Mouse (Mus musculus) midbrain, embryonic 11.5 days (tissue): ENCODE measurements around the gene Dclre1b. TPM values are rescaled to one million over a fixed set of nuclear protein-coding genes. Genes with fewer than 3 reads are reported as not detected.
"Not testable (repeated sequence)": the region's sequence is repeated elsewhere in the genome, so short reads cannot be mapped to it uniquely, and the experiment has no call there.

ENCODE experiments used
- ATAC-seq: fragments of 200-750 bp; cut with Nextera tagmentation; 2 replicates; pipeline ENCODE4 v1.8.0; 2017; ENCODE audit warnings: moderate TSS enrichment, moderate library complexity; ENCODE audit not compliant: low FRiP score
- DNase-seq: peaks from one replicate; pipeline ENCODE4 v3.0.0; 2015; ENCODE audit warnings: low spot score; ENCODE audit errors: missing footprints
- H3K27ac ChIP-seq: fragments of 300-500 bp; sonication (generic); 2 replicates; pipeline ENCODE4 v1.5.1; 2014; ENCODE audit warnings: low read depth, low read length
- H3K27me3 ChIP-seq: fragments of 300-500 bp; sonication (generic); 2 replicates; pipeline ENCODE4 v1.6.1; 2014; ENCODE audit warnings: mild to moderate bottlenecking, low read length, moderate library complexity, mixed read lengths; ENCODE audit not compliant: control insufficient read depth, insufficient read depth
- H3K36me3 ChIP-seq: fragments of 300-500 bp; sonication (generic); 2 replicates; pipeline ENCODE4 v1.6.1; 2014; ENCODE audit warnings: mild to moderate bottlenecking, low read length, moderate library complexity, mixed read lengths; ENCODE audit not compliant: control insufficient read depth, insufficient read depth
- H3K4me1 ChIP-seq: fragments of 300-500 bp; sonication (generic); 2 replicates; pipeline ENCODE4 v1.6.1; 2014; ENCODE audit warnings: low read length; ENCODE audit not compliant: control insufficient read depth, insufficient read depth
- H3K4me2 ChIP-seq: fragments of 300-500 bp; sonication (generic); 2 replicates; pipeline ENCODE4 v1.6.1; 2014; ENCODE audit warnings: mild to moderate bottlenecking, moderate library complexity
- H3K4me3 ChIP-seq: fragments of 300-500 bp; sonication (generic); 2 replicates; pipeline ENCODE4 v1.5.1; 2014; ENCODE audit warnings: low read depth, low read length
- H3K9ac ChIP-seq: fragments of 300-500 bp; sonication (generic); 2 replicates; pipeline ENCODE4 v1.6.1; 2014; ENCODE audit warnings: low read length
- H3K9me3 ChIP-seq: fragments of 300-500 bp; sonication (generic); 2 replicates; pipeline ENCODE4 v1.6.1; 2016; ENCODE audit warnings: low read length; ENCODE audit not compliant: control insufficient read depth
- WGBS: fragments of 180-500 bp; shearing (Covaris S2); extraction: QIAGEN DNeasy Blood & Tissue Kit; methylation state at CpG from one replicate; pipeline ENCODE4 v1.1.7; 2014; 5-methylcytosine and 5-hydroxymethylcytosine counted together
- polyA plus RNA-seq: library from polyadenylated mRNA; unstranded; fragments of >200 nt; fragmentation: Nextera tagmentation; extraction: Ambion mirVana; gene quantifications from 2 replicates; pipeline ENCODE4 v1.2.1, GENCODE M21; 2014

The Dclre1b gene
- polyA plus RNA-seq, 1 experiment from 2014 or later: 36.3 TPM

DNA sequence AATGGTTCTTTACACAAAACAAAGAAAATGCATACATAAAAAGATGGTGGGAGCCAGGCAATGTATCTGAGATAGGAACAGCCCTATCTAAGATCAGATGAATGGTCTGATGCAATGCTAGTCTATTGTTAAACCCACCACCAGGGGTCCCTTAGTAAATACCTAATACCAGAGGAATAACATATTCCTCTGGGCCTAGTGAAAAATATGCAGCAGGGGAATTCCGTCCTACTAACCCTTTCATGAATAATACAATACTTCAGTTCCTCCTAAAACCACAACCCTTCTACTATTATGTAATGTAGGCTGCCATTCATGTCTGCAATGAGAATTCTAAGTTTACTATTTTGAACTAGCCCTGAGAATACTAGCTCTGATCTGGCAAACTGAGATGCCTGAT is 21.4 kb upstream of the Dclre1b start:
- not testable (repeated sequence) for H3K27ac ChIP-seq, H3K4me1 ChIP-seq, H3K36me3 ChIP-seq, H3K9me3 ChIP-seq, H3K9ac ChIP-seq, DNase-seq, H3K4me2 ChIP-seq, H3K27me3 ChIP-seq, H3K4me3 ChIP-seq, ATAC-seq
- 73% methylated on average over 1 of the region's 1 CpGs for WGBS

DNA sequence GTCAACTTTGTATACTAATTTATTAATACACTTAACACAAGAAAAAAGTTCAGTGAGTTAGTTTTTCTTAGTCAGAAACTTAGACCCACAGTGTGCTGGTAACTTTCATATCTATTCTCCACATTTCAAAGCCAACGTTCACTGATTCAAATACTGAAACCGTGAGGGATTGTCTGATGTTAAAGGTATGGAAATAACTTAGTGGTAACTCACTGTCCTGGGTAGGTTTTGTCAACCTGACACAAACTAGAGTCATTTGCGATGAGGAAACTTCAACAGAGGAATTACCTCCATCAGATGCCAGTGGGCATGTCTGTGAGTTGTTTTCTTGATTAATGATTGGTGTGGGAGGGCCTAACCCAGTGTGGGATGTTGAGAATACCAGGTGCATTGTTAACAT is 19.8 kb upstream of the Dclre1b start:
- no peak overlapping the region for H3K4me2 ChIP-seq
- no peaks in the 10 kb centered on the region for H3K4me1 ChIP-seq
- ATAC-seq: no peak
- H3K36me3 ChIP-seq: no peaks in the 10 kb centered on the region
- no peaks in the 10 kb centered on the region for H3K27me3 ChIP-seq
- 88% methylated on average over 3 of the region's 3 CpGs for WGBS
- H3K27ac ChIP-seq: no peak overlapping the region
- no peak for DNase-seq
- no peaks in the 10 kb centered on the region for H3K9me3 ChIP-seq
- no peak overlapping the region for H3K9ac ChIP-seq
- H3K4me3 ChIP-seq: no peak overlapping the region

DNA sequence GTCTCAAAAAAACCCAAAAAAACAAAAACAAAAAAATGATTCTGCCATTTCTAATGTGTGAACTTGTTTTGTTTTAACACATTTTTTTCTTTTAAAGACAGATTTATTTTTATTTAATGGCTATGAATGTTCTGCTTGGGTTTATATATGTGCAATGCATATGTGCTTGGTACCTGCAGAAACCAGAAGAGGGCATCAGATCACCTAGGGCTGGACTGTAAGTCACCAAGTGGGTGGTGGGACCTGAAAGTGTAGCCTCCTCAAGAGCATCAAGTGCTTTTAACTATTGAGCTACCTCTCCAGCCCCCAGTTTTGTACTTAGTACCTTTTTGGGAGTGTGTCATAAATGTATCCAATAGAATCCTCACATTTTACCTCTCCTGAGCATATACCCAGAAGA is 18.3 kb upstream of the Dclre1b start:
- H3K4me2 ChIP-seq: no peak overlapping the region
- H3K9me3 ChIP-seq: no peaks in the 10 kb centered on the region
- H3K36me3 ChIP-seq: no peaks in the 10 kb centered on the region
- H3K4me1 ChIP-seq: no peaks in the 10 kb centered on the region
- DNase-seq: no peak
- H3K9ac ChIP-seq: no peak overlapping the region
- H3K27ac ChIP-seq: no peak overlapping the region
- no peak for ATAC-seq
- H3K4me3 ChIP-seq: no peak overlapping the region
- H3K27me3 ChIP-seq: no peaks in the 10 kb centered on the region

DNA sequence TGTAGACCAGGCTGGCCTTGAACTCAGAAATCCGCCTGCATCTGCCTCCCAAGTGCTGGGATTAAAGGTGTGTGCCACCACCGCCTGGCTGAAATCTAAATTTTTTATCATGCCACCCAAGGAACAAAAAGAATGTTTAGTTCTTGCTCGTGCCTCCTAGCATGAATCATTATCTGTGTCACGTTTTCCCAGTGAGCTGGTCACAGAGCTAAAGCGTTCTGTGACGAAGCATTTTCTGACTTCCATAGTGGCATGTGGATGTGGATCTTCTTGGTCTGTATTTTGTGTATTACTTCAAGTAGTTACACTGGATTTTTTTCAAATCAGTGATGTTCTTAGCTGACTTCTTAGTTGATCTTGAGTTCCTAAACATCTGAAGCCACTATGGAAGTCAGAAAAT is 1.7 kb upstream of the Dclre1b start:
- no peak overlapping the region for H3K4me3 ChIP-seq
- no peak overlapping the region for H3K4me2 ChIP-seq
- no peak overlapping the region for H3K9ac ChIP-seq
- H3K27ac ChIP-seq: no peak overlapping the region
- no peaks in the 10 kb centered on the region for H3K9me3 ChIP-seq
- DNase-seq (no peak), ATAC-seq (no peak)
- 0 out of 2 replicates have a peak, but pooled peaks cover 6% of the 10 kb centered on the region for H3K36me3 ChIP-seq
- WGBS: 92% methylated on average over 6 of the region's 6 CpGs
- H3K4me1 ChIP-seq: no peaks in the 10 kb centered on the region
- no peaks in the 10 kb centered on the region for H3K27me3 ChIP-seq

DNA sequence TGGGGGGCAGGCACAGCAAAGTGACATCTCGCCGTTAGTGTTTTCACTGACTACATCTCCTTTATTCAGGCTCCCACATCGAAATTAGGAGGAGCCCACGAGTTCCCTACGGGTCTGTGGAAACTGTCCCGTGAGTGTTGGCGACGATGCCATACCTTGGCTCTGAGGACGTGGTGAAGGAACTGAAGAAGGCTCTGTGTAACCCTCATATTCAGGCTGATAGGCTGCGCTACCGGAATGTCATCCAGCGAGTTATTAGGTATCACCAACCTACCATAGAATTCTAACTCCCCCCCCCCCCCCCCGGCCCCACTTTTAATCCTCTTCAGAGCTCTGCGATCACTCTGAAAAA is 531 bp upstream of the Dclre1b start:
- Histone ChIP-seq H3K27ac (peak overlapping the region; percentile 83), H3K4me3 (peak overlapping the region; percentile 57), H3K9me3 (no peaks in the 10 kb centered on the region), H3K36me3 (peaks cover 4% of the 10 kb centered on the region; the same call in 1 of the 2 replicates), H3K4me2 (peak overlapping the region; percentile 65), H3K4me1 (no peaks in the 10 kb centered on the region), H3K27me3 (no peaks in the 10 kb centered on the region), H3K9ac (peak overlapping the region; percentile 94)
- 2% methylated on average over 14 of the region's 14 CpGs for WGBS
- peak; percentile 54 for ATAC-seq
- no peak for DNase-seq

DNA sequence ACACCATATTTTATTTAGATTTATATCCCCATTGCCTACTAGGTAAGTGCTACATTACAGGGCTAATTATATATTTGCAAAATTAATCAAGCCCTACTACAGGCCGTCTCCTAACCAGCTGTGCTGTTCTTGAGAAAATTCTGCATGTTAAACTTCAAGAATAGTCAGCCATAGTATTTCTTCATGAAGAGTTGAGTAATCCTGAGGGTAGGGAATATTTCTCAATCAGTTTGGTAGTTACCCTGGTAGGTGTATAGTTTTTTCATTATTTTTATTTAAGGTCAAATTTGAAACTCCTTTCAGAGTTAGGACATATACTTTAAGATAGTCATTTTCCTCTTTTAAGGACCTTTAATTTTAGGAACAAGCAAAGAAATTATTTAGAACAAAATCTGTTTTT is 3.6 kb downstream of the Dclre1b start:
- ATAC-seq (no peak), DNase-seq (no peak)
- Histone ChIP-seq H3K9me3 (no peaks in the 10 kb centered on the region), H3K4me2 (no peak overlapping the region), H3K27me3 (no peaks in the 10 kb centered on the region), H3K27ac (no peak overlapping the region), H3K4me1 (no peaks in the 10 kb centered on the region), H3K4me3 (no peak overlapping the region), H3K36me3 (peaks cover 11% of the 10 kb centered on the region), H3K9ac (no peak overlapping the region)
- 88% methylated on average over 1 of the region's 1 CpGs for WGBS

DNA sequence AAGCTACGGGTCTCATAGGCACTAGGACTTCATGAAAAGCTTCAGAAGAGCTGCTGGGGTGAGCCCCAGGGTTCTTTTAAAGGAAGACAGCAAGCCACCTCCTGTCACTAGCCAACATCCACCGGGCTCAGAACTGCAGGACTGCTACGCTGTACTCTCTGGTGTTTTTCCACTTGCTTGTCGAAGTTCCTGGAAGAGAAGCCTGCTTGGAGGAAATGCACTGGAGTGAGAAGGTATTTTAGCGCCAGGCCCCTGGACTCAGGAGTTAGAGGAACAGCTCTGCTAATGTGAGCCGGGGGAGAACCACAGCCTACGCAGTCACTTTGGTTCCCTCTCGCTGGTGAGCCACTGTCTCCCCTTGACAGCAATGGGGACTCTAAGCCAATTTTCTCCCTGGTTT is 6.4 kb downstream of the Dclre1b start:
- Histone ChIP-seq H3K27me3 (no peaks in the 10 kb centered on the region), H3K4me2 (no peak overlapping the region), H3K4me3 (no peak overlapping the region), H3K9me3 (no peaks in the 10 kb centered on the region), H3K4me1 (no peaks in the 10 kb centered on the region), H3K9ac (no peak overlapping the region), H3K27ac (no peak overlapping the region), H3K36me3 (peaks cover 11% of the 10 kb centered on the region)
- 87% methylated on average over 8 of the region's 8 CpGs for WGBS
- ATAC-seq (no peak), DNase-seq (no peak)

DNA sequence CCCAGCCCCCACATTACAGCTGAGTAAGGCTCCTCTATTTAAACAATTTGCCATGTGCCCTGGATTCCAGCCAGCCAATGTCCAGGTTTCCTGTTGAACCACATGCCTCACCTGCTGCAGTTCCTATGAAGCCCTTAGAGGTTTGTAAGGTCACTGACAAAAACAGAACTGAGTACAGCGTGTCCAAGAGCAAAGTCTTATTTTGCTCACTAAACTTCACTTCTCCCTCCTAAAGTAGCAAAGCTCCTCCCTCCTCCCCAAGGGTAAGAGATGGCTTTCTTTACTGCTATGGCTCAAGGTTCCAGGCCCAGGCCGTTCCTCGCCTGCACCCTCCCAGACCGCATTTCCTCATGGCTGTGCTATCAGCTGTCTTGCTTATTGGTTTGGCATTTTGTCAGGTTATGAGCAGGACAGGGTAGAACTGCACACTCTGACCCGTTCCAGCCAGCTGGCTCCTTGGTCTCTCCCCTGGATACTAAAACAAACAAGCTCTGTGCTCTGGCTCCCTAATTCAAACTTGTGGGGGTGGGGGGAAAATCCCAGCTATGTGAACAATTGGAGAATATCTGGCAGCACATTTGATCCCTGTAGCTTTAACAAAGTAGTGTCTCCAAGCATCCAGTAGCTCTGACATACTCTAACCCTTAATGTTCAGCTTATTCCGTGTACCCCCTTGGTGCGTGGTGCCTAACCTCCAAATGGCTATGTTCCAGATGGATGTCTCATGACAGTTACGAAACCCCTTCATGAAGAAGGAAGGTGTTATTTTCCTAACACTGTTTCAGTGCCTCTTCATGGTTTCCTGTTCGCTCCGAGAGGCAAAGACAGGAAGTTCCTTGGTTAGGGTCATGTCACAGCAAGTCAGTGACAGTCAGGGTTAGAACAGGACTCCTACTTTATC is 7.4 kb downstream of the Dclre1b start:
- Histone ChIP-seq H3K4me2 (no peak overlapping the region), H3K4me1 (no peaks in the 10 kb centered on the region), H3K27me3 (no peaks in the 10 kb centered on the region), H3K9me3 (no peaks in the 10 kb centered on the region), H3K9ac (no peak overlapping the region), H3K27ac (no peak overlapping the region), H3K36me3 (peaks cover 9% of the 10 kb centered on the region), H3K4me3 (no peak overlapping the region)
- WGBS: 79% methylated on average over 10 of the region's 10 CpGs
- DNase-seq (no peak), ATAC-seq (no peak)

DNA sequence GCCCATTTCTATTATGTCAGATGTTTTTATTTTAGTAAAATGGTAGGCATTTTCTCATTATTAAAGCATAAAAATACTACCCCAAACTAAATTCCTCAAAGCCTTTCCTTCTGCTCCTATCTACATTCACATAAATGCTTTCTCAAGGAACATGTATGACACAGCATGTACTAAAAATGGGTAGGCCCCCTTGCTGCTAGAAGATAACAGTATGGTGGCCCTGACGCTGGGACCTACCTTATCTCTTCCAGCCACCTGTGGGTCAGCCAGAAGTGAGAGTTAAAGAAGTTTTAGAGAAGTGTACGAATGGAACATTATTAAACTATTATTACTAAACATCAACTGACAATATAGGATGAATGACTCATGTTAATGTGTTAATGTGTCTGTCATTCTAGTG is 9.7 kb downstream of the Dclre1b start:
- no peaks in the 10 kb centered on the region for H3K9me3 ChIP-seq
- WGBS: 82% methylated on average over 2 of the region's 2 CpGs
- peaks cover 7% of the 10 kb centered on the region; the same call in 1 of the 2 replicates for H3K36me3 ChIP-seq
- DNase-seq (no peak), ATAC-seq (no peak)
- H3K9ac ChIP-seq: no peak overlapping the region
- H3K4me2 ChIP-seq: no peak overlapping the region
- H3K27me3 ChIP-seq: no peaks in the 10 kb centered on the region
- no peaks in the 10 kb centered on the region for H3K4me1 ChIP-seq
- no peak overlapping the region for H3K4me3 ChIP-seq
- H3K27ac ChIP-seq: no peak overlapping the region
